Mouse (Mus musculus): ENCODE measurements around the gene Knstrn. TPM values are rescaled to one million over a fixed set of nuclear protein-coding genes. Genes with fewer than 3 reads are reported as not detected.
A peak's percentile ranks its signal among the peaks of the same experiment; 100 is the strongest.

The Knstrn gene
- total RNA-seq (2022) = 1 to 10 TPM in 2 of 4 experiments, under 1 TPM in 2; 0.22 to 1.1 (median 0.79) TPM

- DNase-seq (ENCODE audit: low spot score) = peak; percentile 89
Observed at GRCm38 (mm10) chr2:118813981-118814836, at the start of gene Knstrn. Gene Knstrn (plus strand): TSS chr2:118814003.

- DNase-seq (ENCODE audit: low spot score) = no peak
Observed at GRCm38 (mm10) chr2:118764094-118764831, 49.5 kb upstream of the Knstrn start.

GRCm38 (mm10) chr2:118764875-118765274 lies 48.9 kb upstream of the Knstrn start:
- DNase-seq (ENCODE audit: low spot score) = no peak

- DNase-seq (ENCODE audit: low spot score) = no peak
Observed at GRCm38 (mm10) chr2:118766041-118767033, 47.5 kb upstream of the Knstrn start.

GRCm38 (mm10) chr2:118772158-118772874 lies 41.5 kb upstream of the Knstrn start, which contains the start of gene Phgr1:
Gene Phgr1 (plus strand): TSS chr2:118772769.
- no peak for DNase-seq (ENCODE audit: low spot score)

- DNase-seq (ENCODE audit: low spot score) = no peak
Observed at GRCm38 (mm10) chr2:118774536-118774935, 39.3 kb upstream of the Knstrn start.

GRCm38 (mm10) chr2:118775396-118775795 lies 38.4 kb upstream of the Knstrn start:
- no peak for DNase-seq (ENCODE audit: low spot score)

GRCm38 (mm10) chr2:118775846-118776245 lies 38.0 kb upstream of the Knstrn start:
- DNase-seq (ENCODE audit: low spot score) = no peak

GRCm38 (mm10) chr2:118776295-118776694 lies 37.5 kb upstream of the Knstrn start:
- DNase-seq (ENCODE audit: low spot score) = no peak

GRCm38 (mm10) chr2:118778418-118778817 lies 35.4 kb upstream of the Knstrn start:
- DNase-seq (ENCODE audit: low spot score) = no peak

- DNase-seq (ENCODE audit: low spot score) = no peak
Observed at GRCm38 (mm10) chr2:118779065-118779464, 34.7 kb upstream of the Knstrn start.

GRCm38 (mm10) chr2:118779504-118780480 lies 34.0 kb upstream of the Knstrn start, which contains the start of gene Disp2:
Gene Disp2 (plus strand): TSS chr2:118779719.
- DNase-seq (ENCODE audit: low spot score) = peak; percentile 89

GRCm38 (mm10) chr2:118781115-118781514 lies 32.7 kb upstream of the Knstrn start:
- no peak for DNase-seq (ENCODE audit: low spot score)

- DNase-seq (ENCODE audit: low spot score) = no peak
Observed at GRCm38 (mm10) chr2:118782303-118782702, 31.5 kb upstream of the Knstrn start.

- DNase-seq (ENCODE audit: low spot score) = no peak
Observed at GRCm38 (mm10) chr2:118783093-118783492, 30.7 kb upstream of the Knstrn start.

- no peak for DNase-seq (ENCODE audit: low spot score)
Observed at GRCm38 (mm10) chr2:118783663-118784062, 30.1 kb upstream of the Knstrn start.

- no peak for DNase-seq (ENCODE audit: low spot score)
Observed at GRCm38 (mm10) chr2:118786525-118786924, 27.3 kb upstream of the Knstrn start.

- DNase-seq (ENCODE audit: low spot score) = no peak
Observed at GRCm38 (mm10) chr2:118789501-118789900, 24.3 kb upstream of the Knstrn start.

GRCm38 (mm10) chr2:118790221-118790550 lies 23.6 kb upstream of the Knstrn start:
- no peak for DNase-seq (ENCODE audit: low spot score)

Data from heart, adult 8-10 months (tissue).